Mouse (Mus musculus): ENCODE data around the gene Gm1553. TPM values are rescaled to one million over a fixed set of nuclear protein-coding genes. Genes with fewer than 3 reads are reported as not detected.

Gene Gm1553
- total RNA-seq (2021) = not detected
- long read RNA-seq, experiment 1 = 0 reads
- long read RNA-seq, experiment 2 = 0 reads

DNA sequence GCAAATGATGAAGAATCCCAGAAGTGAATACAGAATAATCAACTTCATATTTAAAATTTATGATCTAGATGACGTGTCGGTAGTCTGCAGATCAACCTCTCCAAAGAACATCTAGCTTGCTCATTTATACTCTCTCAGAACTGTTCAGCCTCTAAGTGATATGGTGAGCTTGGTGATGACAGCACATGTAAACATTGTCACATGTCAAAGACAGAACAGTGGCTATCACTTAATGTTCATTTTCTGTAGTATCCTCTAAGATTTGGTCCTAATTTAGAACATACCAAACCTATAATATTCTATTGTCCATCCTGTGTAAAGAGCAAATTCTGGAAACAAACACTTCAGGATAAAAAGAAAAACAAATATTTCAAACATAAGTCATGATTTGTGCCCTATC lies at the start of gene Gm1553:
Gm1553 (minus strand) TSS at position 101 of the 400 bp plus-strand sequence.
- no peak for DNase-seq

Other genes with a start within 250 kb of the Gm1553 start
- gene 4932415D10Rik, start 176.0 kb downstream of the Gm1553 start, total RNA-seq (2021) = not detected
- 1 to 10 TPM; 3.7 to 4.3 TPM for gene Gm4924, start 138.4 kb downstream of the Gm1553 start, total RNA-seq (2021)
- gene 1190007I07Rik, start 130.6 kb upstream of the Gm1553 start, total RNA-seq (2021) = 10 to 100 TPM; 23.4 to 26.6 TPM
- gene Tdg, start 137.2 kb upstream of the Gm1553 start, total RNA-seq (2021) = 10 to 100 TPM; 30.2 to 31.8 TPM
- 1 to 10 TPM; 1.7 to 2.4 TPM for gene Glt8d2, start 198.0 kb upstream of the Gm1553 start, total RNA-seq (2021)
- 10 to 100 TPM; 28.5 to 32.5 TPM for gene Hcfc2, start 203.5 kb upstream of the Gm1553 start, total RNA-seq (2021)